Mouse (Mus musculus) small intestine, adult 2 months (tissue): ENCODE results near the gene Ptprm. TPM values are rescaled to one million over a fixed set of nuclear protein-coding genes. Genes with fewer than 3 reads are reported as not detected.

Experiments
- H3K27ac ChIP-seq: fragments of 200-500 bp; 2 replicates; pipeline ENCODE4 v1.5.1; 2012; ENCODE audit warnings: low read depth, low read length, control low read depth, inconsistent platforms; ENCODE audit not compliant: insufficient read depth
- H3K27me3 ChIP-seq: fragments of 200-500 bp; 2 replicates; pipeline ENCODE4 v1.6.1; 2012; ENCODE audit warnings: mild to moderate bottlenecking, moderate library complexity, low read length, inconsistent platforms; ENCODE audit not compliant: control insufficient read depth, insufficient read depth
- H3K36me3 ChIP-seq: fragments of 200-500 bp; 2 replicates; pipeline ENCODE4 v1.6.1; 2012; ENCODE audit warnings: mild to moderate bottlenecking, low read length, control low read depth, inconsistent platforms; ENCODE audit not compliant: control insufficient read depth, insufficient read depth
- H3K4me1 ChIP-seq: fragments of 200-500 bp; 2 replicates; pipeline ENCODE4 v1.6.1; 2012; ENCODE audit warnings: low read length, inconsistent platforms, mixed read lengths; ENCODE audit not compliant: control insufficient read depth, insufficient read depth, insufficient read length
- H3K4me3 ChIP-seq: fragments of 200-500 bp; 2 replicates; pipeline ENCODE4 v1.5.1; 2012; ENCODE audit warnings: low read depth, mild to moderate bottlenecking, control low read depth, inconsistent platforms, low read length, moderate library complexity
- CTCF ChIP-seq: fragments of 200-500 bp; IDR thresholded peaks from 2 replicates; pipeline ENCODE4 v1.5.1; 2012; ENCODE audit warnings: low read depth, mild to moderate bottlenecking, control low read depth, inconsistent platforms, low read length, moderate library complexity, mixed read lengths; ENCODE audit not compliant: insufficient replicate concordance, insufficient read length; ENCODE audit errors: extremely low read depth
- POLR2A ChIP-seq: fragments of 200-500 bp; IDR thresholded peaks from 2 replicates; pipeline ENCODE4 v1.6.1; 2012; ENCODE audit warnings: low read depth, mild to moderate bottlenecking, control low read depth, inconsistent platforms, low read length, moderate library complexity
- WGBS: fragments of 180-500 bp; shearing (Covaris S2); methylation state at CpG from one replicate; pipeline ENCODE4 v1.1.7; 2018; 5-methylcytosine and 5-hydroxymethylcytosine counted together
- polyA plus RNA-seq: library from polyadenylated mRNA; depleted of rRNA; stranded (reverse); fragments of >200 nt; gene quantifications from 2 replicates; pipeline ENCODE4 v1.2.3, GENCODE M21; 2012

Gene Ptprm
- polyA plus RNA-seq, 1 experiment: 3.8 TPM

- H3K4me3 ChIP-seq: no peak overlapping the region
- WGBS: 48% methylated on average over 8 of the region's 8 CpGs
- H3K4me1 ChIP-seq: no peaks in the 10 kb centered on the region
- H3K27ac ChIP-seq: no peak overlapping the region
- no peaks in the 10 kb centered on the region for H3K27me3 ChIP-seq
- TF ChIP-seq CTCF: no peak
- TF ChIP-seq POLR2A: no peak
- H3K36me3 ChIP-seq: no peaks in the 10 kb centered on the region
Observed at GRCm38 (mm10) chr17:67159611-67160010, 194.6 kb downstream of the Ptprm start.

- no peak overlapping the region for H3K4me3 ChIP-seq
- H3K27ac ChIP-seq: no peak overlapping the region
- no peaks in the 10 kb centered on the region for H3K36me3 ChIP-seq
- WGBS: 91% methylated on average over 7 of the region's 7 CpGs
- no peaks in the 10 kb centered on the region for H3K27me3 ChIP-seq
- H3K4me1 ChIP-seq: no peaks in the 10 kb centered on the region
- TF ChIP-seq CTCF (no peak), POLR2A (no peak)
Observed at GRCm38 (mm10) chr17:67157089-67157752, 197.0 kb downstream of the Ptprm start.

- Histone ChIP-seq H3K4me3 (no peak overlapping the region), H3K4me1 (no peaks in the 10 kb centered on the region), H3K27me3 (no peaks in the 10 kb centered on the region), H3K36me3 (no peaks in the 10 kb centered on the region), H3K27ac (no peak overlapping the region)
- TF ChIP-seq CTCF (no peak), POLR2A (no peak)
- 88% methylated on average over 3 of the region's 3 CpGs for WGBS
Observed at GRCm38 (mm10) chr17:67152218-67152617, 202.0 kb downstream of the Ptprm start.

- no peaks in the 10 kb centered on the region for H3K4me1 ChIP-seq
- no peak overlapping the region for H3K27ac ChIP-seq
- no peak overlapping the region for H3K4me3 ChIP-seq
- no peaks in the 10 kb centered on the region for H3K27me3 ChIP-seq
- H3K36me3 ChIP-seq: no peaks in the 10 kb centered on the region
- 76% methylated on average over 2 of the region's 2 CpGs for WGBS
- TF ChIP-seq POLR2A: no peak
- TF ChIP-seq CTCF: no peak
Observed at GRCm38 (mm10) chr17:67150441-67150840, 203.8 kb downstream of the Ptprm start.

GRCm38 (mm10) chr17:67142183-67142756, 212.0 kb downstream of the Ptprm start:
- H3K4me1 ChIP-seq: no peaks in the 10 kb centered on the region
- no peak overlapping the region for H3K27ac ChIP-seq
- no peaks in the 10 kb centered on the region for H3K36me3 ChIP-seq
- no peak for TF ChIP-seq POLR2A
- no peak for TF ChIP-seq CTCF
- WGBS: 67% methylated on average over 4 of the region's 4 CpGs
- H3K4me3 ChIP-seq: no peak overlapping the region
- H3K27me3 ChIP-seq: no peaks in the 10 kb centered on the region

- no peaks in the 10 kb centered on the region for H3K36me3 ChIP-seq
- H3K4me3 ChIP-seq: no peak overlapping the region
- H3K27me3 ChIP-seq: no peaks in the 10 kb centered on the region
- WGBS: 32% methylated on average over 1 of the region's 1 CpGs
- H3K27ac ChIP-seq: no peak overlapping the region
- TF ChIP-seq POLR2A (no peak), CTCF (no peak)
- H3K4me1 ChIP-seq: no peaks in the 10 kb centered on the region
Observed at GRCm38 (mm10) chr17:67140502-67140901, 213.8 kb downstream of the Ptprm start.

DNA sequence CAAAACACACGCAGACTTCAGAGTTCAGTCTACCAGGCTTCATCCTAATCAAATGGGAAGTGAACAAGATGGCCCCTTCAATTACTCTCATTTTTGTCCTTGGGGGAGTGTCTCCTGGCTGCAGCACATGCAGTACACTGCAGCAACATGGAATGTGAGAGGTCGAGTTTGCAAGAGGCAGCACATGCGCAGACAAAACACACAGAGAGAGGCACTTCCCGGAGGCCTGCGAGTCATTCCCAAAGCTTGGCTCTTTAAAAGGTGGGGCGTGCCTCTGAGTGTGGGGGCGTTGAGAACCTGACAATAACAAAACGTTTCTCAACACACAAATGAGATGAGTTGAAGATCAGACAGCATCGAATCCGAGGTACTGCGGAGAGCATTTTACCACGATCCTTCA, 215.3 kb downstream of the Ptprm start:
- Histone ChIP-seq H3K4me1 (no peaks in the 10 kb centered on the region), H3K4me3 (no peak overlapping the region), H3K36me3 (no peaks in the 10 kb centered on the region), H3K27ac (no peak overlapping the region), H3K27me3 (no peaks in the 10 kb centered on the region)
- WGBS: 74% methylated on average over 12 of the region's 12 CpGs
- no peak for TF ChIP-seq POLR2A
- no peak for TF ChIP-seq CTCF
